Mouse (Mus musculus): ENCODE results near the gene Gm38394. TPM values are rescaled to one million over a fixed set of nuclear protein-coding genes. Genes with fewer than 3 reads are reported as not detected.
"Not testable (repeated sequence)": the region's sequence is repeated elsewhere in the genome, so short reads cannot be mapped to it uniquely, and the experiment has no call there.

Gm38394 gene
- 10 to 100 TPM; 27.3 to 27.7 TPM for total RNA-seq (2021)
- long read RNA-seq = 0 reads

GRCm38 (mm10) chr1:133661203-133661933 is at the start of gene Gm38394:
Gm38394 (minus strand) TSS chr1:133661318.
- peak; percentile 89 to 97 for DNase-seq (ENCODE audit: low spot score in 2 of 2)

GRCm38 (mm10) chr1:133710895-133711294 is 49.8 kb upstream of the Gm38394 start:
- DNase-seq (ENCODE audit: low spot score in 2 of 2) = no peak

GRCm38 (mm10) chr1:133709292-133709691 is 48.2 kb upstream of the Gm38394 start:
- DNase-seq (ENCODE audit: low spot score in 2 of 2) = no peak

- DNase-seq (ENCODE audit: low spot score in 2 of 2) = peak in 1 of 2 experiments; percentile 49
Observed at GRCm38 (mm10) chr1:133701824-133702223, 40.7 kb upstream of the Gm38394 start.

GRCm38 (mm10) chr1:133697935-133698620 is 37.0 kb upstream of the Gm38394 start:
- DNase-seq (ENCODE audit: low spot score in 2 of 2) = no peak

- DNase-seq (ENCODE audit: low spot score in 2 of 2) = peak in 1 of 2 experiments; percentile 6
Observed at GRCm38 (mm10) chr1:133695901-133696300, 34.8 kb upstream of the Gm38394 start.

- DNase-seq (ENCODE audit: low spot score in 2 of 2) = no peak
Observed at GRCm38 (mm10) chr1:133694876-133695275, 33.8 kb upstream of the Gm38394 start.

GRCm38 (mm10) chr1:133694301-133694700 is 33.2 kb upstream of the Gm38394 start:
- no peak for DNase-seq (ENCODE audit: low spot score in 2 of 2)

- no peak for DNase-seq (ENCODE audit: low spot score in 2 of 2)
Observed at GRCm38 (mm10) chr1:133693536-133694114, 32.5 kb upstream of the Gm38394 start.

- no peak for DNase-seq (ENCODE audit: low spot score in 2 of 2)
Observed at GRCm38 (mm10) chr1:133692195-133692594, 31.1 kb upstream of the Gm38394 start.

GRCm38 (mm10) chr1:133691046-133691445 is 29.9 kb upstream of the Gm38394 start:
- no peak for DNase-seq (ENCODE audit: low spot score in 2 of 2)

GRCm38 (mm10) chr1:133689897-133690296 is 28.8 kb upstream of the Gm38394 start, which contains the start of gene Lax1:
Lax1 (minus strand) TSS chr1:133690108.
- DNase-seq (ENCODE audit: low spot score in 2 of 2) = no peak

- DNase-seq (ENCODE audit: low spot score in 2 of 2) = no peak
Observed at GRCm38 (mm10) chr1:133688301-133688700, 27.2 kb upstream of the Gm38394 start.

GRCm38 (mm10) chr1:133685749-133686519 is 24.8 kb upstream of the Gm38394 start:
- DNase-seq (ENCODE audit: low spot score in 2 of 2) = peak; percentile 25 to 52

GRCm38 (mm10) chr1:133671801-133672200 is 10.7 kb upstream of the Gm38394 start:
- DNase-seq (ENCODE audit: low spot score in 2 of 2) = no peak

- DNase-seq (ENCODE audit: low spot score in 2 of 2) = no peak
Observed at GRCm38 (mm10) chr1:133671266-133671665, 10.1 kb upstream of the Gm38394 start.

- DNase-seq (ENCODE audit: low spot score in 2 of 2) = no peak
Observed at GRCm38 (mm10) chr1:133670776-133671175, 9.7 kb upstream of the Gm38394 start.

- DNase-seq (ENCODE audit: low spot score in 2 of 2) = no peak
Observed at GRCm38 (mm10) chr1:133670190-133670589, 9.1 kb upstream of the Gm38394 start.

- no peak for DNase-seq (ENCODE audit: low spot score in 2 of 2)
Observed at GRCm38 (mm10) chr1:133668618-133669017, 7.5 kb upstream of the Gm38394 start.

- DNase-seq (ENCODE audit: low spot score in 2 of 2) = no peak
Observed at GRCm38 (mm10) chr1:133667721-133668120, 6.6 kb upstream of the Gm38394 start.

GRCm38 (mm10) chr1:133665713-133666112 is 4.6 kb upstream of the Gm38394 start:
- DNase-seq (ENCODE audit: low spot score in 2 of 2) = not testable (repeated sequence)
